Comparison of ENCODE assay signal across 28 mouse cellular contexts in genomic region chr7:76053843-76054242, GRCm38 (mm10).
A peak's percentile ranks its signal among the peaks of the same experiment; 100 is the strongest.
DNase-seq lines count a peak whose midpoint lies in the region; ATAC-seq and TF ChIP-seq lines count a peak whose summit lies in the region.
"Had no signal": no experiment of that assay in that cellular context is flagged by ENCODE, and none has a peak within 500 bp of the region (broad histone marks: within the 10 kb centered on the region; RNA-seq: fewer than 3 reads in every experiment).

No protein-coding gene starts in this region.

- no peak overlapping the region for H3K9ac ChIP-seq in midbrain, embryonic 15.5 days
- no peak overlapping the region for H3K9ac ChIP-seq in midbrain, embryonic 11.5 days (ENCODE audit: low read length)
- H3K9ac ChIP-seq: embryonic facial prominence, embryonic 13.5 days; limb, embryonic 12.5 days; liver, postnatal 0 days had no signal

- 73% methylated on average over 3 of the region's 3 CpGs for WGBS in midbrain, embryonic 15.5 days
- WGBS in midbrain, embryonic 11.5 days = 75% methylated on average over 3 of the region's 3 CpGs

- no peaks in the 10 kb centered on the region for H3K4me1 ChIP-seq in midbrain, embryonic 15.5 days
- no peaks in the 10 kb centered on the region for H3K4me1 ChIP-seq in midbrain, embryonic 11.5 days (ENCODE audit: control insufficient read depth, insufficient read depth, low read length)
- H3K4me1 ChIP-seq: embryonic facial prominence, embryonic 13.5 days; limb, embryonic 12.5 days had no signal

- no peaks in the 10 kb centered on the region for H3K27me3 ChIP-seq in midbrain, embryonic 15.5 days (replicated peaks)
- no peaks in the 10 kb centered on the region for H3K27me3 ChIP-seq in midbrain, embryonic 11.5 days (ENCODE audit: control insufficient read depth, insufficient read depth, low read length)
- H3K27me3 ChIP-seq: embryonic facial prominence, embryonic 13.5 days; limb, embryonic 12.5 days had no signal

- DNase-seq in frontal cortex, adult 2 months (ENCODE audit: extremely low spot score in 1 of 2, low spot score in 1 of 2) = peak; percentile 7 to 41
- DNase-seq in frontal cortex, postnatal 25 days (ENCODE audit: low spot score in 2 of 2) = no peak
- DNase-seq in right cerebral cortex, adult 18-20 months = peak; percentile 7
- no peak for DNase-seq in right cerebral cortex, postnatal 14 days
- DNase-seq in layer of hippocampus, adult 2 months (ENCODE audit: low spot score in 2 of 2) = peak; percentile 57
- DNase-seq in midbrain, embryonic 11.5 days (ENCODE audit: low spot score, missing footprints) = no peak
- DNase-seq: B cell, adult 2 months; cerebellum, adult 2 months; cerebellum, postnatal 25 days; embryo, embryonic 11 days; gastrocnemius, postnatal 10 days; heart, adult 11 months; kidney, postnatal 25 days; liver, postnatal 0 days; spleen, adult 18-20 months; thymus, postnatal 14 days had no signal

- H3K27ac ChIP-seq in layer of hippocampus, adult 2 months = peak overlapping the region; percentile 84
- H3K27ac ChIP-seq in midbrain, embryonic 15.5 days = no peak overlapping the region
- no peak overlapping the region for H3K27ac ChIP-seq in midbrain, embryonic 11.5 days (ENCODE audit: low read depth, low read length)
- H3K27ac ChIP-seq: embryonic facial prominence, embryonic 13.5 days; limb, embryonic 12.5 days; macrophage had no signal

- H3K9me3 ChIP-seq in midbrain, embryonic 15.5 days = no peaks in the 10 kb centered on the region
- no peaks in the 10 kb centered on the region for H3K9me3 ChIP-seq in midbrain, embryonic 11.5 days (ENCODE audit: control insufficient read depth, low read length)
- H3K9me3 ChIP-seq: embryonic facial prominence, embryonic 13.5 days; G1E; limb, embryonic 12.5 days had no signal

- H3K4me2 ChIP-seq in midbrain, embryonic 15.5 days = no peak overlapping the region
- no peak overlapping the region for H3K4me2 ChIP-seq in midbrain, embryonic 11.5 days
- H3K4me2 ChIP-seq: embryonic facial prominence, embryonic 13.5 days; heart, embryonic 11.5 days; limb, embryonic 12.5 days; liver, embryonic 11.5 days had no signal

- no peak overlapping the region for H3K4me3 ChIP-seq in layer of hippocampus, adult 2 months
- H3K4me3 ChIP-seq in midbrain, embryonic 15.5 days = no peak overlapping the region
- H3K4me3 ChIP-seq in midbrain, embryonic 11.5 days (ENCODE audit: low read depth, low read length) = no peak overlapping the region
- H3K4me3 ChIP-seq: embryonic facial prominence, embryonic 13.5 days; erythroblast, embryonic 14.5 days; limb, embryonic 12.5 days had no signal

- no peaks in the 10 kb centered on the region for H3K36me3 ChIP-seq in midbrain, embryonic 15.5 days (replicated peaks)
- no peaks in the 10 kb centered on the region for H3K36me3 ChIP-seq in midbrain, embryonic 11.5 days (ENCODE audit: control insufficient read depth, insufficient read depth, low read length)
- H3K36me3 ChIP-seq: embryonic facial prominence, embryonic 13.5 days; G1E; limb, embryonic 12.5 days had no signal

- no peak for TF ChIP-seq CTCF in layer of hippocampus, adult 2 months (conservative IDR thresholded peaks at IDR 0.05)

- ATAC-seq in midbrain, embryonic 15.5 days (replicated peaks) = no peak
- no peak for ATAC-seq in midbrain, embryonic 11.5 days (ENCODE audit: low FRiP score)
- ATAC-seq: hindbrain, embryonic 16.5 days; intestine, postnatal 0 days; liver, postnatal 0 days; lung, postnatal 0 days; Patski had no signal

Comparison
In these comparisons a context has a peak if more than half of its experiments do, and no peak if none do; other contexts are left out.
1. DNase-seq: peak in frontal cortex, adult 2 months (2 of 2), right cerebral cortex, adult 18-20 months (single experiment) and layer of hippocampus, adult 2 months (2 of 2); none in frontal cortex, postnatal 25 days (0 of 2), right cerebral cortex, postnatal 14 days (single experiment) and midbrain, embryonic 11.5 days (single experiment).